Mouse (Mus musculus) small intestine, adult 2 months (tissue): ENCODE measurements around the gene Crip1.

Experiments used
- CTCF ChIP-seq: fragments of 200-500 bp; IDR thresholded peaks from 2 replicates; pipeline ENCODE4 v1.5.1; 2012; ENCODE audit warnings: low read depth, mild to moderate bottlenecking, control low read depth, inconsistent platforms, low read length, moderate library complexity, mixed read lengths; ENCODE audit not compliant: insufficient replicate concordance, insufficient read length; ENCODE audit errors: extremely low read depth
- POLR2A ChIP-seq: fragments of 200-500 bp; IDR thresholded peaks from 2 replicates; pipeline ENCODE4 v1.6.1; 2012; ENCODE audit warnings: low read depth, mild to moderate bottlenecking, control low read depth, inconsistent platforms, low read length, moderate library complexity

GRCm38 (mm10) chr12:113156540-113156929, 10.4 kb downstream of the Crip1 start:
- TF ChIP-seq CTCF (no peak), POLR2A (no peak)
